Mouse (Mus musculus): ENCODE results near the gene Olfr1329.
"Not testable (repeated sequence)": the region's sequence is repeated elsewhere in the genome, so short reads cannot be mapped to it uniquely, and the experiment has no call there.

The Olfr1329 gene

GRCm38 (mm10) chr4:118917365-118917764 is at the start of gene Olfr1329:
Gene Olfr1329, minus strand, starts transcription at chr4:118917465.
- not testable (repeated sequence) for DNase-seq (ENCODE audit: low spot score in 2 of 2)

DNA sequence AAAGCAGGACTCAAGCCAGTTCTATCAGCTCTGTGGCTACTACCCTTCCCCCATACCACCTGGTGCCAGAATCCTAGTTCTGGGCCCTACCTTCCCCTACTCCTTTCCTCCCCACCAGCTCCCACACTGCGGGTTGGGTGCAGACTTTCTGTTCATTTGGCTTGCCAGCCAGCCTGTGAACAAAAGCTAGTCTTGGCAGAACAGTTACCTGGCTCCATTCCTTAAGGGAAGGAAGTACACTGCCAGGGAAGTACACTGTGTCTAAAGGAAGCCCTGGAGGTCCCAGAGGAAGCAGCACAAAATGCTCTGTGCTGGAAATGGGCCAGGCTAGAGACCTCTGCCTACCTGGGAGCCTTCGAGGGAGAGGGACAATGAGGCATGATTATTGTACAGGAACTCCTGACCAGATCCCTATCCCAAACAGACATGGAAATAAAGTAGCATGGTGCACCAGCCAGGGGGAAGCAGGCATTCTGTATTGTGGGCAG is 43.9 kb upstream of the Olfr1329 start, which contains the start of gene Lao1:
Lao1 (plus strand) TSS at position 438 of the 488 bp plus-strand sequence.
- DNase-seq (ENCODE audit: low spot score in 2 of 2), result peak; percentile 5

DNA sequence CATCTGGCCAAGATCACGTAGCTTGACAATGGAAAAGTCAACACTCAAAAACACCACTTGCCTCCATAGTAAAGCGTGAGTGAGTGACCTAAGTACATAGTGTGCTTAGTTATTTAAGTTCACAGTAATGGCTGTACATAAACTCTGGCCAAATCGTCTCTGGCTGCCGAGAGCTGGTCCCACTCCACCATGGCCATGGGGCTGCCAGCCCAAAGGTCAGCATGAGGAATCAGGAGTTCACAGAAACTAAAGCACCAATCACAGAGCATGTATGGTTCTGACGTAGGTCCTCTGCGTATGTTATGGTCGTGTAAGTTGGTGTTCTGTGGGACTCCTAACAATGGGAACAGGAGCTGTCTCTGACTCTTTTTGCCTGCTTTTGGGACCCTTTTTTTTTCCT is 41.5 kb upstream of the Olfr1329 start:
- DNase-seq (ENCODE audit: low spot score in 2 of 2), result no peak

DNA sequence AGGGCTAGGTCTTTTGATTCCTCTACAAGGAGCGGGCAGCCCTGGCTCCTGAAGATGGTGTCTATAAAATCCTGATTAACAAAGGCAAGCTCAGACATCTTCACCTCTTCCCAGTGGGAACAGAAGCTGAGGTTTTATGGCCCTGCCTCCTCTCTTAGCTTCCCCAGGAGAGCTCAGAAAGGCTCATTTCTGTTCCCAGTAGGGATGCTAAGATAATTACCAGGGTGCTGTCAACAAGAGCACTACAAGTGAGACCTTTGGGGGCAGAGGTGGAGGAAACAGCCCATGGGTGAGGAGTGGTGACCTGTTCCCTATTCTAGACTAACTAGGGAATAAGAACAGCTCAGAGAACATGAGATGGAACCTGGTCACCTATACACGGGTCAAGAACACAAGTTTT is 21.2 kb upstream of the Olfr1329 start, which contains the start of gene Olfr1328:
Olfr1328 (minus strand) TSS at position 101 of the 400 bp plus-strand sequence.
- DNase-seq (ENCODE audit: low spot score in 2 of 2), result no peak

DNA sequence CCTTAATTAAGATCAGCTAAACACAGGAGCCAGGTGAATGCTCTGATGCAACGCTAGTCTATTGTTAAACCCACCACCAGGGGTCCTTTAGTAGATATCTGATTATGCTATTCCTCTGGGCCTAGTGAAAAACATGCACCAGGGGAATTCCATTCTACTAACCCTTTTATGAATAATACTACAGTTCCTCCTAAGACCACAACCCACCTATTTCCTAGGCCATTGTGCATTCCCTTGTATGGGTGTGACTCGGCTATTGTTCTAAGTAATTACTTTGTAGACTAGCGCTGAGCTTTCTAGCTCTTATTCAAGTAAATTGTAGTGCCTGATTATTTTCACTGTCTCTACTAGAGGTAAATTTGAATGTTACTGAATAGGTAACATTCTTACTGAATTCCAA is 14.1 kb upstream of the Olfr1329 start:
- DNase-seq (ENCODE audit: low spot score in 2 of 2), result not testable (repeated sequence)

- DNase-seq (ENCODE audit: low spot score in 2 of 2), result no peak
Observed at GRCm38 (mm10) chr4:118901981-118902380, 15.3 kb downstream of the Olfr1329 start.

DNA sequence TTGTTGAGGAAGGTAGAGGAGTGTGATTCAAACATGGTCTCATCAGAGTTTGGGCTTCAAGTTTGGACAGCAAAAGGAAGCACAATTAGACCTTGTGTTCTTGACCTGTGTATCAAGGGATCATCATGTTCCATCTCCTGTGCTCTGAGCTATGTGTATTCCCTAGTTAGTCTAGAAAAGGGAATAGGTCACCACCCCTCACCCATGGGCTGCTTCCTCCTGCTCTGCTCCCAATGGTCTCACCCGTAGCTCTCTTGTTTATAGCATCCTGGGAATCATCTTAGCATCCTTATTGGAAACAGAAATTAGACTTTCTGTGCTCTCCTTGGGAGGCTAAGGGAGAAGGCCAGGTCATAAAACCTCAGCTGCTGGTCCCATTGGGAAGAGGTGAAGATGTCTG is 29.0 kb downstream of the Olfr1329 start, which contains the start of gene Olfr1330:
Olfr1330 (plus strand) TSS at position 301 of the 400 bp plus-strand sequence.
- DNase-seq (ENCODE audit: low spot score in 2 of 2), result no peak

GRCm38 (mm10) chr4:118867566-118867965 is 49.7 kb downstream of the Olfr1329 start:
- DNase-seq (ENCODE audit: low spot score in 2 of 2), result no peak

All from right cerebral cortex, adult 2 months (tissue).